Mouse (Mus musculus): Measurements from ENCODE around the gene Nfkbil1.
A peak's percentile ranks its signal among the peaks of the same experiment; 100 is the strongest.

GRCm38 (mm10) chr17:35257824-35258491, 22.4 kb upstream of the Nfkbil1 start:
- TF ChIP-seq POLR2A (IDR thresholded peaks at IDR 0.05; ENCODE audit: borderline replicate concordance, low read depth, low read length): no peak
- peak; percentile 76; the same call in 1 of the 2 replicates for TF ChIP-seq CTCF (IDR thresholded peaks at IDR 0.05; ENCODE audit: low read depth, low read length)

Data from bone marrow macrophage, adult 2 months (primary cell).